Mouse (Mus musculus): ENCODE results near the gene Fance.
A peak's percentile ranks its signal among the peaks of the same experiment; 100 is the strongest.
"Not testable (repeated sequence)": the region's sequence is repeated elsewhere in the genome, so short reads cannot be mapped to it uniquely, and the experiment has no call there.

Gene Fance

GRCm38 (mm10) chr17:28293716-28294115 is 19.6 kb upstream of the Fance start:
- DNase-seq (ENCODE audit: low spot score in 2 of 2), result no peak

GRCm38 (mm10) chr17:28294449-28295333 is 18.6 kb upstream of the Fance start:
- no peak for DNase-seq (ENCODE audit: low spot score in 2 of 2)

GRCm38 (mm10) chr17:28298888-28299287 is 14.4 kb upstream of the Fance start:
- no peak for DNase-seq (ENCODE audit: low spot score in 2 of 2)

GRCm38 (mm10) chr17:28299669-28300320 is 13.5 kb upstream of the Fance start:
- DNase-seq (ENCODE audit: low spot score in 2 of 2), result no peak

GRCm38 (mm10) chr17:28300323-28300722 is 13.0 kb upstream of the Fance start:
- DNase-seq (ENCODE audit: low spot score in 2 of 2), result no peak

- DNase-seq (ENCODE audit: low spot score in 2 of 2), result no peak
Observed at GRCm38 (mm10) chr17:28300850-28301249, 12.5 kb upstream of the Fance start.

- no peak for DNase-seq (ENCODE audit: low spot score in 2 of 2)
Observed at GRCm38 (mm10) chr17:28305172-28305571, 8.1 kb upstream of the Fance start.

- DNase-seq (ENCODE audit: low spot score in 2 of 2), result peak; percentile 86 to 90
Observed at GRCm38 (mm10) chr17:28308297-28309195, 4.8 kb upstream of the Fance start.

GRCm38 (mm10) chr17:28310831-28311230 is 2.5 kb upstream of the Fance start:
- no peak for DNase-seq (ENCODE audit: low spot score in 2 of 2)

GRCm38 (mm10) chr17:28311366-28312132 is 1.8 kb upstream of the Fance start:
- DNase-seq (ENCODE audit: low spot score in 2 of 2), result no peak

GRCm38 (mm10) chr17:28312232-28313211 is 797 bp upstream of the Fance start:
- no peak for DNase-seq (ENCODE audit: low spot score in 2 of 2)

GRCm38 (mm10) chr17:28313880-28314225 is 534 bp downstream of the Fance start:
- no peak for DNase-seq (ENCODE audit: low spot score in 2 of 2)

- DNase-seq (ENCODE audit: low spot score in 2 of 2), result no peak
Observed at GRCm38 (mm10) chr17:28315611-28316160, 2.4 kb downstream of the Fance start.

- no peak for DNase-seq (ENCODE audit: low spot score in 2 of 2)
Observed at GRCm38 (mm10) chr17:28316476-28316875, 3.2 kb downstream of the Fance start.

- no peak for DNase-seq (ENCODE audit: low spot score in 2 of 2)
Observed at GRCm38 (mm10) chr17:28317091-28317490, 3.8 kb downstream of the Fance start.

GRCm38 (mm10) chr17:28317725-28318124 is 4.4 kb downstream of the Fance start:
- DNase-seq (ENCODE audit: low spot score in 2 of 2), result no peak

- no peak for DNase-seq (ENCODE audit: low spot score in 2 of 2)
Observed at GRCm38 (mm10) chr17:28321700-28322099, 8.4 kb downstream of the Fance start.

GRCm38 (mm10) chr17:28323786-28324185 is 10.5 kb downstream of the Fance start:
- DNase-seq (ENCODE audit: low spot score in 2 of 2), result no peak

GRCm38 (mm10) chr17:28324416-28324815 is 11.1 kb downstream of the Fance start:
- DNase-seq (ENCODE audit: low spot score in 2 of 2), result not testable (repeated sequence)

GRCm38 (mm10) chr17:28325751-28326150 is 12.4 kb downstream of the Fance start:
- no peak for DNase-seq (ENCODE audit: low spot score in 2 of 2)

Measured in frontal cortex, postnatal 25 days (tissue).